Mouse (Mus musculus): ENCODE results near the gene Oaf. TPM values are rescaled to one million over a fixed set of nuclear protein-coding genes. Genes with fewer than 3 reads are reported as not detected.
A peak's percentile ranks its signal among the peaks of the same experiment; 100 is the strongest.

Oaf gene
- polyA plus RNA-seq, 1 experiment from 2014 or later: 29.3 TPM

- no peak overlapping the region for H3K4me3 ChIP-seq (replicated peaks)
- DNase-seq: no peak
- H3K36me3 ChIP-seq: peaks cover 61% of the 10 kb centered on the region
- ATAC-seq (ENCODE audit: low read depth): no peak
- H3K4me1 ChIP-seq (replicated peaks): peaks cover 40% of the 10 kb centered on the region
- no peaks in the 10 kb centered on the region for H3K27me3 ChIP-seq
- H3K9ac ChIP-seq: no peak overlapping the region
- WGBS (ENCODE audit: insufficient replicate concordance): 58% methylated on average over 8 of the region's 8 CpGs
- H3K9me3 ChIP-seq (replicated peaks): no peaks in the 10 kb centered on the region
- 0 out of 2 replicates have a peak overlapping the region, but pooled peaks have one; percentile 23 for H3K27ac ChIP-seq
- H3K4me2 ChIP-seq: no peak overlapping the region
Observed at GRCm38 (mm10) chr9:43222429-43222715, 17.3 kb downstream of the Oaf start.

GRCm38 (mm10) chr9:43221643-43222428, 17.9 kb downstream of the Oaf start:
- WGBS (ENCODE audit: insufficient replicate concordance): 55% methylated on average over 18 of the region's 18 CpGs
- ATAC-seq (ENCODE audit: low read depth): no peak
- peaks cover 55% of the 10 kb centered on the region for H3K36me3 ChIP-seq
- H3K9me3 ChIP-seq (replicated peaks): no peaks in the 10 kb centered on the region
- peak; percentile 68 for DNase-seq
- H3K9ac ChIP-seq: no peak overlapping the region
- no peak overlapping the region for H3K4me2 ChIP-seq
- H3K27me3 ChIP-seq: no peaks in the 10 kb centered on the region
- H3K4me1 ChIP-seq (replicated peaks): peaks cover 34% of the 10 kb centered on the region
- no peak overlapping the region for H3K4me3 ChIP-seq (replicated peaks)
- no peak overlapping the region for H3K27ac ChIP-seq

GRCm38 (mm10) chr9:43210771-43211450, 28.8 kb downstream of the Oaf start:
- no peak overlapping the region for H3K4me3 ChIP-seq (replicated peaks)
- DNase-seq (no peak), ATAC-seq (ENCODE audit: low read depth) (0 out of 2 replicates have a peak, but pooled peaks have one; percentile 23)
- H3K9ac ChIP-seq: no peak overlapping the region
- WGBS (ENCODE audit: insufficient replicate concordance): 18% methylated on average over 11 of the region's 11 CpGs
- H3K27ac ChIP-seq: no peak overlapping the region
- no peak overlapping the region for H3K4me2 ChIP-seq
- H3K4me1 ChIP-seq (replicated peaks): peaks cover 6% of the 10 kb centered on the region
- H3K27me3 ChIP-seq: peaks cover 63% of the 10 kb centered on the region
- H3K36me3 ChIP-seq: no peaks in the 10 kb centered on the region
- no peaks in the 10 kb centered on the region for H3K9me3 ChIP-seq (replicated peaks)

GRCm38 (mm10) chr9:43210190-43210682, 29.5 kb downstream of the Oaf start, which contains the start of gene Pou2f3:
TSS of gene Pou2f3 (minus strand) at chr9:43210369.
- no peaks in the 10 kb centered on the region for H3K36me3 ChIP-seq
- 8% methylated on average over 13 of the region's 13 CpGs for WGBS (ENCODE audit: insufficient replicate concordance)
- peaks cover 69% of the 10 kb centered on the region for H3K27me3 ChIP-seq
- DNase-seq: no peak
- no peak within 1 kb of the TSS for H3K27ac ChIP-seq
- H3K4me3 ChIP-seq (replicated peaks): no peak within 1 kb of the TSS
- no peak for ATAC-seq (ENCODE audit: low read depth)
- no peaks in the 10 kb centered on the region for H3K9me3 ChIP-seq (replicated peaks)
- H3K9ac ChIP-seq: no peak within 1 kb of the TSS
- 0 out of 2 replicates have a peak within 1 kb of the TSS, but pooled peaks have one; percentile 2 for H3K4me2 ChIP-seq
- H3K4me1 ChIP-seq (replicated peaks): peaks cover 12% of the 10 kb centered on the region

- DNase-seq (no peak), ATAC-seq (ENCODE audit: low read depth) (no peak)
- Histone ChIP-seq H3K27me3 (peaks cover 95% of the 10 kb centered on the region), H3K4me2 (peak overlapping the region; percentile 33; the same call in 1 of the 2 replicates), H3K4me3 (replicated peaks) (0 out of 2 replicates have a peak overlapping the region, but pooled peaks have one; percentile 9), H3K27ac (no peak overlapping the region), H3K4me1 (replicated peaks) (peaks cover 12% of the 10 kb centered on the region), H3K9ac (no peak overlapping the region), H3K9me3 (replicated peaks) (no peaks in the 10 kb centered on the region), H3K36me3 (no peaks in the 10 kb centered on the region)
- WGBS (ENCODE audit: insufficient replicate concordance): 2% methylated on average over 15 of the region's 15 CpGs
Observed at GRCm38 (mm10) chr9:43206022-43206390, 33.7 kb downstream of the Oaf start.

GRCm38 (mm10) chr9:43205343-43206021, 34.2 kb downstream of the Oaf start:
- Histone ChIP-seq H3K36me3 (no peaks in the 10 kb centered on the region), H3K9me3 (replicated peaks) (no peaks in the 10 kb centered on the region), H3K4me1 (replicated peaks) (peaks cover 8% of the 10 kb centered on the region), H3K4me3 (replicated peaks) (peak overlapping the region; percentile 9; the same call in 1 of the 2 replicates), H3K27me3 (peaks cover 95% of the 10 kb centered on the region), H3K4me2 (peak overlapping the region; percentile 33), H3K9ac (no peak overlapping the region), H3K27ac (no peak overlapping the region)
- DNase-seq: no peak
- ATAC-seq (ENCODE audit: low read depth): no peak
- 4% methylated on average over 41 of the region's 41 CpGs for WGBS (ENCODE audit: insufficient replicate concordance)

- H3K4me1 ChIP-seq (replicated peaks): peaks cover 3% of the 10 kb centered on the region; the same call in 1 of the 2 replicates
- H3K27ac ChIP-seq: no peak overlapping the region
- H3K9ac ChIP-seq: no peak overlapping the region
- H3K36me3 ChIP-seq: no peaks in the 10 kb centered on the region
- no peaks in the 10 kb centered on the region for H3K9me3 ChIP-seq (replicated peaks)
- no peak overlapping the region for H3K4me2 ChIP-seq
- WGBS (ENCODE audit: insufficient replicate concordance): 5% methylated on average over 5 of the region's 5 CpGs
- DNase-seq: no peak
- ATAC-seq (ENCODE audit: low read depth): peak; percentile 41; the same call in 1 of the 2 replicates
- H3K4me3 ChIP-seq (replicated peaks): no peak overlapping the region
- H3K27me3 ChIP-seq: peaks cover 86% of the 10 kb centered on the region
Observed at GRCm38 (mm10) chr9:43200212-43200611, 39.5 kb downstream of the Oaf start.

- Histone ChIP-seq H3K9me3 (replicated peaks) (no peaks in the 10 kb centered on the region), H3K27me3 (peaks cover 55% of the 10 kb centered on the region)
Observed at GRCm38 (mm10) chr9:43194001-43194400, 45.7 kb downstream of the Oaf start.

GRCm38 (mm10) chr9:43191561-43191960, 48.1 kb downstream of the Oaf start:
- no peak overlapping the region for H3K27ac ChIP-seq
- no peak overlapping the region for H3K4me3 ChIP-seq (replicated peaks)
- no peaks in the 10 kb centered on the region for H3K4me1 ChIP-seq (replicated peaks)
- H3K9me3 ChIP-seq (replicated peaks): no peaks in the 10 kb centered on the region
- H3K27me3 ChIP-seq: peaks cover 42% of the 10 kb centered on the region
- no peaks in the 10 kb centered on the region for H3K36me3 ChIP-seq
- ATAC-seq (ENCODE audit: low read depth) (no peak), DNase-seq (no peak)
- no peak overlapping the region for H3K4me2 ChIP-seq
- WGBS (ENCODE audit: insufficient replicate concordance): 36% methylated on average over 4 of the region's 4 CpGs
- H3K9ac ChIP-seq: no peak overlapping the region

More at GRCm38 (mm10) chr9:43194001-43194400, 45.7 kb downstream of the Oaf start:
- H3K9ac ChIP-seq: no peak overlapping the region
- no peaks in the 10 kb centered on the region for H3K4me1 ChIP-seq (replicated peaks)
- no peak overlapping the region for H3K4me3 ChIP-seq (replicated peaks)
- WGBS (ENCODE audit: insufficient replicate concordance): 18% methylated on average over 9 of the region's 9 CpGs
- no peaks in the 10 kb centered on the region for H3K36me3 ChIP-seq
- no peak overlapping the region for H3K27ac ChIP-seq
- H3K4me2 ChIP-seq: no peak overlapping the region
- DNase-seq (no peak), ATAC-seq (ENCODE audit: low read depth) (no peak)

GRCm38 (mm10) chr9:43189021-43189356, 50.7 kb downstream of the Oaf start:
- no peak for ATAC-seq (ENCODE audit: low read depth)
- H3K27me3 ChIP-seq: peaks cover 27% of the 10 kb centered on the region
- H3K4me2 ChIP-seq: no peak overlapping the region
- no peaks in the 10 kb centered on the region for H3K9me3 ChIP-seq (replicated peaks)
- no peak overlapping the region for H3K9ac ChIP-seq
- 31% methylated on average over 3 of the region's 3 CpGs for WGBS (ENCODE audit: insufficient replicate concordance)
- no peaks in the 10 kb centered on the region for H3K4me1 ChIP-seq (replicated peaks)
- H3K27ac ChIP-seq: no peak overlapping the region
- H3K36me3 ChIP-seq: no peaks in the 10 kb centered on the region
- DNase-seq: no peak
- no peak overlapping the region for H3K4me3 ChIP-seq (replicated peaks)

- ATAC-seq (ENCODE audit: low read depth) (no peak), DNase-seq (no peak)
- 60% methylated on average over 12 of the region's 12 CpGs for WGBS (ENCODE audit: insufficient replicate concordance)
- H3K4me2 ChIP-seq: no peak overlapping the region
- peaks cover 22% of the 10 kb centered on the region for H3K27me3 ChIP-seq
- H3K9ac ChIP-seq: no peak overlapping the region
- no peak overlapping the region for H3K4me3 ChIP-seq (replicated peaks)
- no peaks in the 10 kb centered on the region for H3K36me3 ChIP-seq
- no peaks in the 10 kb centered on the region for H3K4me1 ChIP-seq (replicated peaks)
- no peak overlapping the region for H3K27ac ChIP-seq
- no peaks in the 10 kb centered on the region for H3K9me3 ChIP-seq (replicated peaks)
Observed at GRCm38 (mm10) chr9:43188309-43189020, 51.2 kb downstream of the Oaf start.
